Mouse (Mus musculus) hematopoietic stem cell, adult 5-6 weeks (primary cell): ENCODE data around the gene Plekhg2. TPM values are rescaled to one million over a fixed set of nuclear protein-coding genes. Genes with fewer than 3 reads are reported as not detected.

Experiments
- ATAC-seq, 2 experiments: fragments of 125-278 bp in 1 of 2; replicated peaks in 1 of 2; 2 replicates each; pipeline ENCODE4 v1.8.0; 2016 to 2017; ENCODE audit warnings: inconsistent platforms in 2 of 2, mild to moderate bottlenecking in 2 of 2, moderate number of reproducible peaks in 2 of 2, low read depth in 1 of 2, moderate TSS enrichment in 1 of 2; ENCODE audit not compliant: low FRiP score in 2 of 2, poor library complexity in 2 of 2, severe bottlenecking in 2 of 2, insufficient read depth in 1 of 2, low TSS enrichment in 1 of 2
- total RNA-seq: library from RNA; stranded (forward); fragments of 172-1452, 232-1000 nt; gene quantifications from 2 replicates; pipeline ENCODE4 v1.2.3, GENCODE M21; 2017

Plekhg2 gene
- total RNA-seq, 1 experiment from 2014 or later = 12.5 TPM

DNA sequence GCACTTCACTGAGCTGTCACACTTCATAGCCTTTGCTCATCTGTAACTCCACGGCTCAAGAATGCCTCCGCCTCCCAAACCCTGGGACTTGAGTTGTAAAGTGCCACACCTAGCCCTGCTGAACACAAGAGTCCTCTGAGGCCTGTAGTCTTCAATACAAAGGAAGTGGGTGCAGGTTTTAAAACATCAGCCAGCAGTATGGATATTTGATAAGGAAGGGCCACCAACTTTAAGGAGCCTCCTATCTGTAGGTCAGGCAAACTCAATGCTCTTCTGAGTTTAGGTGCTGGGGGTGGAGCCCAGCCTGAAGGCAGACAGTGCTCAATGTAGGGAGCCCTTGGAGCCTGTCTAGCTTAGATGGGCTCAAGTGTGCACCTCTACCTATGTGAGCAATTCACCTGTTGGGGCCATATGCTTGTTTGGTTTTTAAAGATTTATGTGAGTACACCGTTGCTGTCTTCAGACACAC, 18.3 kb downstream of the Plekhg2 start:
- no peak for ATAC-seq

DNA sequence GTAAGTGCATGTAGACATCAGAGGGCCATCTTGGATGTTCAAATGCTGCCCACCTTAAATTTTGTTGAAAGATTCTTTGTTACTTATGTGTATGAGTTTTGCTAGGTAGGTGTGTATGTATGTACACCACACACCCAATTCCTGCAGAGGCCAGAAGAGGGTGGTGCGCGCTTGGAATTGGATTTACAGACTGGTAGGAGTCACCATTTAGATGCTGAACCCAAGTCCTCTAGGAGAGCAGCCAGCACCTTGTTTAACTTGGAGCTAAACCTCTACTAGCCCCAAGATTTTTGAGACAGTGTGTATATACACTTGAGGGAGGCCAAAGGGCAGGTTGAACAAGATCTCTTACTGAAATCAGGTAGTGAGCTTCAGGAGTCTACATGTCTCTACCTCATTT, 19.1 kb downstream of the Plekhg2 start:
- ATAC-seq = no peak

DNA sequence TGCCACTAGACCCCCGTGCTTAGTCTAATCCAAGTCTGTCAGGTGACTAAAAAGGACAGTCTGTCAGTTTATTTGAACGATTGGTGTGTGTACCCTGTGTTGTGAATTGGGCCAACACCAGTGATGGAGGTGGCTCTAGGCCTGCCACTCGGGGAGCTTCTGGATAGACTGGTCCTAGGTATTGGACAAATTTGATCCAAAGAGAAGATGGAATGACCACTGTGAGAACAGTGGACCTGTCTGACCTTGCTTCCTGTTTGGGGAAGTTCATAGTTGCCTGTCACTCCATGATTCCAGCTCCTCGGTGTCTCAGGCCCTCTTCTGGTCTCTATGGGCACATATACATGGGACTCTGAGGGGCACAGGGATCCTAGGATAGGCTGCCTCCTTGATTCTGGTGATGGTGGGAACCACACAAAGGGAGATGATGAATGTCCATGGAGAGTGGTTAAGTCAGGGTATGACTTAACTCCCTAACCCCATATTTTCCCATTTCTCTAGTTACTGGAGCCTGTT, 20.7 kb downstream of the Plekhg2 start:
- no peak for ATAC-seq

DNA sequence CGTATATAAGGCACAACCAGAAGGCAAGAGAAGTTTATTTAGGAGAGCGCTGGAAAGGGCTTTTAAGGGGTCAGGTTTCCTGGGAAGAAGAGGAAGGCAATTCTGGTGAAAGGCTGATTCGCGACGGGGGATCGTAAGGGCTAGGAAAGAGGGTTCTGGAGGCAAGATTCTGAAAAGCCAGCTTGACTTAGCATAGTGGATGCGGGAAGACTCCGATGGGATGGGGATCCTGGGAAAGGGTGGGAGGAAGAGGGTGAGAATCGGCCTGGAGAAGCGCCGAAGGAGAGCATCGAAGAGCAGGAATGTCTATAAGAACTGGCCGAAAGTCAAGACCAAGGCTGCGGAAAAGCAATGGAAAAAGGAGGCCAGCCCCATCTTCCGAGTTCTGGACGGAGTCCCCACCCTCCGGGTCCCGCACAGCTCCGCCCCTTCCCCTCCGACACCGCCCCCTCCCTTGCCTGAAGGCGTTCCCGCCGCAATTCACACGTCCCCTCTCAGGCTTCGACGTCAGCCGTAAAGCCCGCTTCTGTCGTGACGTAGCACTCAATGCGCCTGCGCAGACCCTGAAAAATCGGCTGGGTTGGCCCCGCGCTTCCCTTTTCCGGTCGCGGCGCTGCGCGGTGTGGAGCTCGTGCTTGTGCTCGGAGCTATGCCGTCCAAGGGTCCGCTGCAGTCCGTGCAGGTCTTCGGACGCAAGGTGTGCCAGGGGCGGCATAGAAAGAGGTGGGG, 22.1 kb downstream of the Plekhg2 start, which contains the start of gene Rps16:
Gene Rps16, plus strand, starts transcription at position 498 of the 729 bp plus-strand sequence.
- peak; percentile 94 for ATAC-seq

DNA sequence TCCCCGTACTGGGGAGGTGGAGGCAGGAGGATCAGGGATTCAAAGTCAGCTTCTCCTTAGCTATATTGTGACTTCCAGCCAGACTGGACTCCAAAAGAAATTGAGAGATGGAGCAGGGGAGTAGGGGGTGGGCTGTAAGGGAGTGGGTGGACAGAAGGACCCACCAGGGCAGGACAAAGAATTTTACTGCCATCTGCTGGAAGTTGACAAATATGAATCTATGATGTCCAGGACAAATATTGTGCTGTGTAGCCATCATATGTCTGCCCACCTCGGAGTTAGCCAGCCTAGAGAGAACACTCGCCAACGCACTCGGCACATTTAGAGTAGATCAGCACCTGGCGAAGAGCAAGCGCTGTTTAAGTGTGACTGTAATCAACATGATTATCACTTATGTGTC, 23.8 kb downstream of the Plekhg2 start:
- ATAC-seq = no peak

DNA sequence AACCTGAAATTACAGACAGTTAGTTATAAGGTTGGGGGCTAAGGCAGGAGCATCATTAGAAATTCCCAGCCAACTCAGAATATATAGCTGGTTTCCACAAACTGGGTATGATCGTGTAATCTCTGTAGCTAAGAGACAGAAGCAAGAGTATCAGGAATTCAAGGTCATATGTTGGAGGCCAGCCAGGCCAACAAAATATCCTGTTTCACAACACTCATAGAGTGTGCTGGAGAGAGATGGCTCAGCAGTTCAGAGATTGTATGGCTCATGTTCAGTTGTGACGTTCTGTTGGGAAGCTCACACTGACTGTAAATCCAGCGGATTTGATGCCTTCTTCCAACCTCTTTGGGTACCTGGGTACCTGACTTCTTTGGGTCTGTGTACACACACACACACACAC, 24.7 kb downstream of the Plekhg2 start:
- no peak for ATAC-seq

DNA sequence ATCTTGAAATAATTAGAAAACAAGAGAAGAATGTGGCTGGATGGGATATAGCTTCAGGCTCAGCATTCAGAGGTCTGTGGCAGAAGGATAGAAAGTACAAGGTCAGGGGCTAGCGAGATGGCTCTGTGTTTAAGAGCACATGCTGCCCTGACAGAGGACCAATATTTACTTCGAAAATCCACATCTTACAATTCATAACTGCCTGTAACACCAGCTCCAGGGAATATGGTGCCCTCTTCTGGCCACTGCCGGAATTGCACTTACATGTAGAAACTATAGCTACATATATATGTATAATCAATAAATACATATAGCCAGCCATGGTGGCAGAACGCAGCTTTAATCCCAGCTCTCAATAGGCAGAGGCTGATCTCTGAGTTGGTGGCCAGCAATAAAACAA, 27.8 kb downstream of the Plekhg2 start:
- ATAC-seq = peak; percentile 65 to 70

DNA sequence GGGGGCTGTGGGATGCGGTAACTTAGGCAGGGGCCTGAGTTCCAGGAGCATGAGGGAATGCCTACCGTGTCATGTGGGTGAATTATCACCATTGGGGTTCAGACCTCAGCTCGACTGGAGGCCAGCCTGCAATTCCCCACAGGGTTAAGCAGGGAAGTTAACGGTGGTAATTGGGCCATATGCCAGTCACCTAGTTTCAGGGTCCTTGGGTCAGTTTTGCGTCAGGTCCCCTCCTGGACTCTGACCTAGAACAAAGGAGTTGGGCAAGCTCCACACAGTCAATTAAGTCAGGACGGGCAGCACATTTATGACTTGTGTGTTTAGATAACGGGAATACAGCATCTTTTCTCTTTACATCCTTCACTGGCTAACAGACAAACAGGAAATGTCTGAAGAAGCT, 31.0 kb downstream of the Plekhg2 start:
- no peak for ATAC-seq

DNA sequence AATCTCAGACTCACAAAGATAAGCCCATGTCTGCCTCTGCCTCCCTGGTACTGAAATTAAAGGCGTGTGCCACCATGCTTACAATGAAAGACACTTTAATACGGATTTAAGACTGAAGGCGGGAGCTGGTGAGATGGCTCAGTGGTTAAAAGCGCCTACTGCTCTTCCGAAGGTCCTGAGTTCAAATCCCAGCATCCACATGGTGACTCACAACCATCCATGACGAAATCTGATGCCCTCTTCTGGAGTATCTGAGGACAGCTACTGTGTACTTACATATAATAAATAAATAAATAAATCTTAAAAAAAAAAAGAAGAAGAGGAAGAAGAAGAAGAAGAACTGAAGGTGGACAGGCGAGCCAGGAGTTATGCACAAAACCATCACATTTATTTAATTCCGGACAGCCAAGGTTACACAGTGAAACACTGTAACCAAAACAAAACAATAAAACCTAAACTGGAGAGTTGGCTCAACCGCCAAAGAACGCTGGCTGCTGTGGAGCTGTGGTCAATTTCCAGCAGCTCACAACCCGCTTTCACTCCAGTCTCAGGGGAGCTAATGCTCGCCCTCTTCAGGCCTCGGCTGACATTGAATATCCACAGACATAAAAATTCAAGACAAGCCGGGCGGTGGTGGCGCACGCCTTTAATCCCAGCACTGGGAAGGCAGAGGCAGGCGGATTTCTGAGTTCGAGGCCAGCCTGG, 33.0 kb downstream of the Plekhg2 start:
- peak; percentile 73 to 76; a peak in 3 of 4 replicates for ATAC-seq

DNA sequence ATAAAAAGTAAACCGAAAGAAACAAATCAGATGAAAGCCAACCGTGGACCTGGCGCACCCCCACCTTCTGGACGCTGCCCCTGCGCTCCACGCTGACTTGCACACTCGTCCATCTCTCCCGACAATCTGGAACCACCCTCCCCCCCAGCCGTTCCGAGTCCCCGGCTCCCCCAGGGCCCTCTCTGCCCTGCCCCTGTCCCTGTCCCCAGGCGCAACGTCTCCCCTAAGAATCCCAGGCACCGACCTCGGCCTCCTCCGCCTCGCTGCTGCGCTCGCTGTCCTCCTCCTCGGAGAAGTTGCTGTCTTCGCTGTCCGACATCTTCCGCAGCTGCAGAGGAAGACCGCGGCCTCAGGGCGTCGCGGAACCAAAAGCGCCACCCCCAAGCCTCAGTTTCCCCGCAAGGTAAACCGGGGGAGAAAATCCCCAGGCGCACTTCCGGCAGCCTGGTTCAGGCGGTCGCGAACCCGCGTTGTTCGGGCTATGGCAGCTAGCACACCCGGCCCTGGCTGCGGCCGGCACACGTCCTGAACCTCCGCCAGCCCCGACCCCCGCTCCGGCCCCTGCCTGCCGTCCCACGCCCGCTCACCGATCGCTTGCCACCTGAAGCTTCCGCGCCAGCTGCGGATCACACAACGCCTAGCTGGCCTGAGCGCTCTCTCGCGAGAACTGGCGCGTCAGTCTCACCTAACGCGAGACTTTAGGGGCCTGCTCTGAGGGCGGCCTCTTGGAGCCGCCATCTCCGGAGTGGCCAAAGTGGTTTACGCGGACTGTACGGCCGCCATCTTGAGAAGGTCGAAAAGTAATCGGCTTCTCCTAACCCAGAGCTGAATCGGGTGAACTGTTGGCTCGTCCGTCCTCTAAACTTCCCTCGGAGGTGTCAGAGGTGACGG, 34.0 kb downstream of the Plekhg2 start, which contains the start of gene Supt5:
Gene Supt5, minus strand, starts transcription at position 639 of the 891 bp plus-strand sequence.
- peak; percentile 95 to 97 for ATAC-seq

DNA sequence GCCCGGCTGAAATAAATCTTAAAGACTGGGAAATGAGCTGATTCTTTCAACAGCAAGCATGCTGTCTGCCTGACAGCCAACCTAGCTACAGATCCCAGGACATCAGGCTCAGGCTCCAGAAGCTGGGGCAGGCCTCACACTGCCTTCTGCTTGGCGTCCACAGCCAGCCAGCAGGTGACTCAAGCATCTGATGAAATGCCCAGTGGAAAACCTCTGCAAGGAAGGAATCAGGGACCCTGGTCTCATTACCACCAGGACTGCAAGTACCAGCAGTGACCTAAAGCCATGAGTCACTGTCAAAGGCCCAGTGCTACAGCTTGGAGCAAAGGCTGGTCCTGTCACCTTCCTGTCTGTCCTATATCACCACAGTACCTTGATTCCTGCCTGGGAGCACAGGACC, 36.9 kb downstream of the Plekhg2 start:
- no peak for ATAC-seq

DNA sequence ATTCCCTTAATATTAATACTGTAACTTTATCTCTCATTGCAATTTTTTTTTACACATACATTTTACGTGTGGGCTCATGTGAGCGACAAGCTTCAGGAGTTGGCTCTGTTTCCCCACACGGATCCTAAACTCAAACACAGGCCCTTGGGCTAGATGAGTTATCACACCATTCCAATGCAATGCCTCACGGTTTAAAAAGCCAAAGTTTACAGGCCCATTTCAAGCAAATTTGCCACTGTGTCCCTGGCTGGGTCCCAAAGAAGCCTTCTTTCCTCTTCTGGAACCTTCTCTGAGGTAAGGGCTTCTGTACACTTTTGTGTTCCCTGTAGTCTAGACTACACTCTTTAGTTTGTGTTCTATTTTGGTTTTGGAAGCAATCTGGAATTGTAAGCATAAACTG, 37.9 kb downstream of the Plekhg2 start:
- no peak for ATAC-seq

DNA sequence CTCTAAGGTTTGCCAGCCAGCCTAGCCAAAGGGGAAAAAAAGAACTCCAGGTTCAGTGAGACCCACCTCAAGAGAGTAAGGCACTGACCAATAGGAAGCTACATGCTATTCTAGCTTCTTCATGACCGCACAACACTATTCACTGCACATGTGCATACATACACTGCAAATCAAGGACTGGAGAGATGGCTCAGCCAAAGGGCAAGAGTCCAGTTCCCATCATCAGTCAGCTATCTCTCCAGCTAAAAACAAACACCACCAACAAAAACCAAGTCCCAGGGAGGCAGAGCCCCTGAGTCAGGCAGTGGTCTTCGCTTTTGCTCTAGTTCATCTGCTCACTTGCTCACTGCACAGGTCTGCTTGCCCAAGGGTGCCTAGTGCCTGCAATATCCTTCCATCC, 44.1 kb downstream of the Plekhg2 start:
- no peak for ATAC-seq

DNA sequence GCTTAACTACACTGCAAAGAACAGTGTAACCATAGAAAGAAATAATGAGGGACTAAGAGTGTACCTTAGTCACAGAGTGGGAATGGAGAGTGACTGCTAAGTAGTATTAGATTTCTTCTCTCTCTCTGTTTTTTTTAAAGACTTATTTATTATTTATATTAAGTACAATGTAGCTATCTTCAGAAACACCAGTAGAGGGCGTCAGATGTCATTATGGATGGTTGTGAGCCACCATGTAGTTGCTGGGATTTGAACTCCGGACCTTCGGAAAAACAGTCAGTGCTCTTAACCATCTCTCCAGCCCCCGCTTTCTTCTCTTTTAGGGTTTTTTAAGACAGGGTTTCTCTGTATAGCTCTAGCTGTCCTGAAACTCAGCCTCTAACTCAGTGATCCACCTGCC, 45.9 kb downstream of the Plekhg2 start:
- ATAC-seq = no peak

DNA sequence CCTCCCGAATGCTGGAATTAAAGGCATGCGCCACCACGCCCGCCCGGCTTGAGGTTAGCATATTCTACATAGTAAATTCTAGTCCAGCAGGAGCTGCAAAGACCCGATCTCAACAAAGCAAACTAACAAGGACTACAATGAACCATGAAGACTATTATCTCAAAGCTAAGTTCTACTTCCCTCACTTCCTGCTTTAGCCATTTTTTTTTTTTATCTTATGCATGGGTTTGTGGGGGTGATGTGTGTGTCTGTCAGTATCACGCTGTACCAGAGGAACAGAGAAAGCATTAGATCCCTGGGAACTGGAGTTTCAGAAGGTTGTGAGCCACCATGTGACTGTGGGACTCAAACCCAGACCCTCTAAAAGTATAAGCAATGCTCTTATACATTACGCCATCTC, 47.1 kb downstream of the Plekhg2 start:
- no peak for ATAC-seq

DNA sequence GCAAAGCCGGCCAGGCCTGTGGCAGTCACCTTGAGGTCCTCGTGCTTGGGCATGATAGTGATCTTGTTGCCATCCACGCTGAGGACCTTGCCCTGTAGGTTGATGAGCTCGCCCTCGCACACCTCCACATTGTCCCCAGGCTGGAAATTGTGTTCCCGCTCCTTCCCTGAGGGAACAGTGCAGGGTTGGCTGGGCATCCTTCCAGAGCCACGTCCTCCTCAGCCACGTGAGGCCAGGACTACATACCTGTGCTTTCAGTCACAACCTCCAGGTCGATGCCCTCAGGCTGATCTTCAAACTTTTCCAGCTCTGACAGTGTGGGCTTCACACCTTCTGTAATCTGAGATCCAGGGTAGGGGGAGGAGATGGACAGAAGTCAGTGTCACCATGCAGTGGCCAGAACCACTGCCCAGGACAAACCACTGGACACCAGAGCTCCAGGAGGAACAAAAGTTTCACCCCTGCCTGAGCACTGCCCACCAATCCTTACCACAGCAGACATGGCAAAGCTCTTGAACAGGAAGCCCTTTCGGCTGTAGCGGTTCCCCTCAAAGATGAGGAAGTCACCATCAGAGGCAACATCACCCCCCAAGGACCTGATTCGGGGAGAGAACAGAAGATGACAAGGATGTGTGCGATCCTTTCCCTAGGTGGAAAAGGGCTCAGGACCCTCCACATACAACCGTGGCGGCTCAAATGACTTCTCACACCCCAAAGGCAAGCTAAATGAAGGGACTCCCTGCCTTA, 50.3 kb downstream of the Plekhg2 start:
- peak; percentile 85 to 91 for ATAC-seq

DNA sequence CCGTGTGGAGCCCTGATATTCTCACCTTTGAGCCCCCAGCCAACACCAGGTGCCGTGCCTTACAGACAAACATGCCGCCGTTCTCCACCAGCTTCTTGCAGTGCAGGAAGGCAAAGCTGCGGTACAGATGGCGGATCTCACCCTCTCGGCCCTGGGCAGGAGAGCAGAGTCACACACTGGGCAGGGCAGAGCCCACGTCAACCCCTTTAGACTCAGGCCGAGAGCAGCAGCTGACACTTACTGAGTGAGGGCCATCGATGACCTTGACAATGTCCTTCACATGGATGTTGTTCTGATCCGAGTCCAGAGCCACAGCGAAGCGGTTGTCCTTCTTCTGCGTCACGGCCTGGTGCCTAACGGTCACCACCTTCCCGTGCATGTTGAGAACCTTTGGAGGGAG, 53.7 kb downstream of the Plekhg2 start:
- ATAC-seq = no peak
